Mouse (Mus musculus): ENCODE measurements at regions not wholly inside any gene's neighbourhood (a gene's known extent, or its start where the extent isn't known, plus 50 kb on each side); places are given as distances from the start of the nearest gene placed in this dataset.

- DNase-seq (ENCODE audit: low spot score in 2 of 2): no peak
These were observed 58.7 kb upstream of the Adpgk start for GRCm38 (mm10) chr9:59232682-59233081.

- no peak for DNase-seq (ENCODE audit: low spot score in 2 of 2)
These were observed 59.4 kb upstream of the Adpgk start for GRCm38 (mm10) chr9:59231947-59232346.

DNA sequence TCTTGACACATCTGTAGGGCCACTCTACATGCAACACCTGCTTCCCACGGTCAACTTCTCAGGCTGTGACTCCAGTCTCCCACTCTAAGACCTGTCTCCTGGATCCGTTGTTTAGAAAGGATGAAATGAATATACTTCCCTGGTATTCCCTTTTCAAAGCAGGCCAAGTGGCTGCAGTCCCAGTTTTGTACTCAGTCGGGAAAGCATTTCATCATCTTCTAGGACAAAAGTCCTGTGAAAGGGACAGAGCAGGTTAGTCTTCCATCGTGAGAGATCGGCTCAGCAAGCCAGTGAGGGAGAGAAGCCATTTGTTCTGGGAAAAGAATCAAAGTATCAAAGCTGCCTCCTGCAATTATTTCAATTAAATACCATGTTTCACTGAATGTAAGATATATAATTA is 60.2 kb upstream of the Adpgk start:
- no peak for DNase-seq (ENCODE audit: low spot score in 2 of 2)

DNA sequence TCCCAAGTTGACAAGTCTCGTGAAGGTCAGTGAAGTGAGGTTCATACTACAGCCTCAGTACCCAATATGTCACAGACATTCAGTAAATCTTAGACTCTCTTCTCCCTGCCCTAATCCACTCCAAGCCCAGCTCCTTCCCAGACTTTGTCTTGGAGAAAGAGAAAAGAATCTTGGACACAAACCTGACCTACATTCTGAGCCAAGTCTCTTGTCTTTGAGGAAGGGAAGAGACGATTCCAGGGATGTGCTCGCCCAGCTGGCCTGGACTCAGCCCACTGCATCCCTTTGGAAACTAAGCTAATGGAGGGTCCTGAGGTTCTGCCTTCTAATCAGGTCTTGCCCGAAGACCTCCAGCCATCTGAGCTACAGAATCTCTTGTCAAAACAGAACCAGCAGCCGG is 61.2 kb upstream of the Adpgk start:
- peak in 1 of 2 experiments; percentile 3 for DNase-seq (ENCODE audit: low spot score in 2 of 2)

- DNase-seq (ENCODE audit: low spot score in 2 of 2): no peak
These were observed 63.4 kb upstream of the Adpgk start for GRCm38 (mm10) chr9:59227948-59228347.

GRCm38 (mm10) chr9:59226361-59226760 is 65.0 kb upstream of the Adpgk start:
- no peak for DNase-seq (ENCODE audit: low spot score in 2 of 2)

- no peak for DNase-seq (ENCODE audit: low spot score in 2 of 2)
These were observed 72.1 kb upstream of the Adpgk start for GRCm38 (mm10) chr9:59219277-59219676.

DNA sequence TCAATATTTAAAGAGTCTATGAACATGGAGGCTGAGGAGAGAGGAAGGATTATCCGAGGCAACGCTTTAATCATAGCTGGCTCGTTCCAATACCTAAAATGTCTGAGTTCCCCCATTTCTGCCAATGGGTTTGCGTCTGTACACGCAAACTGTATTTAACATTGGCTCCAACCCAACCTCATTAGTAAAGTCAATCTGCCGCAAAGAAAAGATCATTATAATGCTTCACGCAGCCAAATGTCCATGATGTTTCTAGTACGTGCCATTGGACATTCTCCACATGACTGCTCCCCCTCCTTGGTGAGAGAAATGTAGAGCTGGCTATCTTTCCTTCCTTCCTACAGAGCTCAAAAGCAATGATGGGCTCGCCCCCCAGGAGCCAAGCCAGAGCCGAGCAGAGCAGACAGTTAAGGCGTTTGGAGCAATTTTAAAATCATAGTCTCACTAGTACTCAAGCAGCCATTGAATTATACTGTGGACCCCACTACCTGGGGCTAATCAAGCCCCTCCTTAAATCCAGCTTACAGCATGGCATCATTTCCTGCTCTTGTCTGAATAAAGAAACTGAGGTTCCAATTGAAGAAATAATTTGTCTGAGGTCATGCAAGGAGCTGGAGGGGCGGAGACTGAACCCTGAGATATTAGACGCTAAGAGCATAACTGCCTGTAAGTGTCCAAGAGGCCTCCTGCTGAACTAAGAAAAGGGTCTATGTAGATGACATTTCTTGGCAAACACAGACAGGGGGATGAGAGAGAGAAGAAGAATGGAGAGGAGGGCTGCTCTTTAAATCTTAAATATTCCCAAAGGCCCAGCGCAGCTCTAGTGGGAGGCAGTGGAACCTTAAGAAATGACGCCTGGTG is 88.5 kb upstream of the Adpgk start:
- no peak for DNase-seq (ENCODE audit: low spot score in 2 of 2)

- DNase-seq (ENCODE audit: low spot score in 2 of 2): no peak
These were observed 91.7 kb upstream of the Adpgk start for GRCm38 (mm10) chr9:59199495-59200196.

- DNase-seq (ENCODE audit: low spot score in 2 of 2): no peak
These were observed 93.0 kb upstream of the Adpgk start for GRCm38 (mm10) chr9:59198221-59198875.

- DNase-seq (ENCODE audit: low spot score in 2 of 2): no peak
These were observed 93.9 kb upstream of the Adpgk start for GRCm38 (mm10) chr9:59197506-59197905.

DNA sequence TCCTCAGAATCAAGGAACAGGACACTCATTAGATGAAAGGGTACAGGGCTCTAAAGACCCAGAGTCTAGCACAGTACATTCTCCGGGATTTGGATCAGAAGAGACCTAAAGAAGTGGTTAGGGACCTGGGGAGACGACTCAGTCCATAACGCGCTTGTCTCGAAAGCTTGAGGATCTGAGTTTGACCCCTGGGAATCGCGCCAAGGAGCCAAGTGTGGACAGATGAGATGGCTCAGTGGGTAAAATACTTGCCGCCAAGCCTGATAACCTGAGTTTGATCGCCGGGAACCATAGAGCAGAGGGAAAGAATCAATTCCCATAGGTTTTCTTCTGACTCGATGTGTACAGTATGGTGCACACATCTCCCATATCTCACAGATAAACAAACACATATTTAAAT is 97.4 kb upstream of the Adpgk start:
- DNase-seq (ENCODE audit: low spot score in 2 of 2): no peak

DNA sequence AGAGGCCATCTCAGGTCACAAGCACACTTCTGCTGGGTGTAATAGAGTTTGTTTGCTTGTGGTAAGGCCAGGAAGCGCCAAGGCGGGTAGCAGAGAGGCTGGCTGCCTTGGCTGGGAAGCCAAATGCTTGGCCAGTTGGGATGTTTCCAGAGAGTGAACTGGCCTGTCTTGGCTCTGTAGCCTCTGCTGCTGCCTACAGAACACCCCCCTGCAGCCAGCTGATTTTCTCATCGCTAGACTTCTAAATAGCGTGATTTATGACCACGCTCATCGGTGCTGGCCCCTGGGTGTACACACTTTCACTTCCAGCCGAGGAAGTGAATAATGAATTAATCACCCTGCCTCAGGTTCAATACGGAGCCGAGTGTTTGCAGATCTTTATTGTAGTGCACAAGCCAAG is 102.2 kb upstream of the Adpgk start:
- peak; percentile 17 to 66 for DNase-seq (ENCODE audit: low spot score in 2 of 2)

DNA sequence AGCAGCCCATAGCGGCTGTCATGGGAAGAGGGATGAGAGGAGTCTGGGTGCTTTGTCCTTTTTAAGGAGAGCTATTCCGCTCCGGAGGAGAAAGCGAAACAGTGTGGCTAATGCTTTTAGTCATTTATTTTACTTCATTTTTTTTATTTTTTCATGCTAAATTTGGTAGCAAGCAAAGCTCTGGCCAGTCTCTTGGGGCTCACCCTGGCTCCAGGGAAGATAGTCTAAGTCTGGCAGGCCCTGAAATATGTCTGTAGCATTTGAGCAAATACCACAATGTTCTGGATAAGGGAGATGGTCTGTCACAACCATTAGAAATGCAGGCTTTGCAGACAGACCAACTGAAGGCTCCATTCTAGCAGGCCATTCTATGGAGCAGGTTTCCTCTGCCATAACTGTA is 102.9 kb upstream of the Adpgk start:
- DNase-seq (ENCODE audit: low spot score in 2 of 2): no peak

DNA sequence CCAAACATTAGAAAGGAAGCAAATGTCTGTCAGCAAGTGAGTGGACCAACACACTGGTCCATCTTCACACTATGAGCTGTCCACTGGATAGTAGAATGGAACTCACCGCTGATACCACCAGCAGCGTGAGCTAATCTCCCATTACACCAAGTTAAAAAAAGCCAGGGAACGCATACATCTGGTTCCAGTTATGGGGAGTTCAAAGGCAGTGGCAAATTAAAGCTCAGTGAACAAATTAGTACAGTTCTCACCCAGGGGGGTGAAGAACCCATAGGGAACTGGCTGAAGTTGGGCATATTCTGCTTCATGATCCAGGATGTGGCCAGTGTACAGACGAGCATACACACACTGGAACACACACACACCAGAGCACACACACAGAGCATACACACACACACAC is 105.0 kb upstream of the Adpgk start:
- DNase-seq (ENCODE audit: low spot score in 2 of 2): no peak

GRCm38 (mm10) chr9:59184089-59184488 is 107.3 kb upstream of the Adpgk start:
- DNase-seq (ENCODE audit: low spot score in 2 of 2): no peak

DNA sequence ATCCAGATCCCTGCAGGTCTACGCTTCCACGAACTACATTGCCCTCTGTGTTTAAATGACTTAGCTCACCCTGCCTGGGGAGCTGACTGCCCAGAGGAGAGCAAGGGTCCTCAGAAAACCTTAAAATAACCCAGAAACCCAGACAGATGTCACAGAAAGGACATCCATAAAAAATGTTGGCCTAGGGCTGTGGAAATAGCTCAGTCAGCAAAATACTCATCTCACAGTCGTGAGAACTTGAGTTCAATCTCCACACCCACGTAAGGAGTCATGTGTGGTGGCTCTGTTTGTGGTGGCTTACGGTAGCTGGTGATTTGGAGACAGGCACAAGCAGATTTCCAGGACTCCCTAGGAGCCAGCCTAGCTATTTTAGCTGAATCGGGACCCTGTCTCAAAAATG is 108.5 kb upstream of the Adpgk start:
- no peak for DNase-seq (ENCODE audit: low spot score in 2 of 2)

- DNase-seq (ENCODE audit: low spot score in 2 of 2): no peak
These were observed 108.9 kb upstream of the Adpgk start for GRCm38 (mm10) chr9:59182490-59182889.

GRCm38 (mm10) chr9:59171576-59171975 is 119.8 kb upstream of the Adpgk start:
- DNase-seq (ENCODE audit: low spot score in 2 of 2): no peak

DNA sequence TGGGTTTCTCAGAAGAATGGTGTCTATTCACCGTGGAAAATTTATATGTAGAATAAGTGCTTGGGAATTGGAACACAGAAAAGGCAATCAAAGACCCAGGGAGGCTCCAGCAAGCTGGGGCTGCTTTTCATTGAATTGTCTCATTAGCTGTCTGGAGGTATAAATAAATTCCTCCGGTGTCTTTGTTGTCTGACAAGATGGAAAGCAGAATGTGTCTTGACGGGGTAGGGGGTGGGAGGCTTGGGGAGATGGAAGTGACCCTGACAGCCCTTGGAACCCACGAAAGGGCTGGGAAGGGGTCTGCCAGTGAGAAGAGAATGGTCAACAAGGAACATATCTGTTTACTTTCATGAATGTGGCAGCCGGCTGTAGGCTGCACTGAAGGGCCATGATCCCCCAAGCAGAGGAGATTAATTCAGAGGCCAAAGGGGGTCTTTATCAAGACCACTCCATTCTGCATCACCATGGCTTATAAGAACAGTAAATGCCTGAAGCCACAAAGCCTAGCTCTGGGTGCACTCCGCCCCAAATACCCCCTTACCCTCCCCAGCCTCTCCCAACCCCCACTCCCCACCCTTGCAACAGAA is 127.2 kb upstream of the Neo1 start:
- no peak for DNase-seq (ENCODE audit: low spot score in 2 of 2)

- no peak for DNase-seq (ENCODE audit: low spot score in 2 of 2)
These were observed 126.7 kb upstream of the Neo1 start for GRCm38 (mm10) chr9:59162954-59163353.

- DNase-seq (ENCODE audit: low spot score in 2 of 2): no peak
These were observed 121.4 kb upstream of the Neo1 start for GRCm38 (mm10) chr9:59157663-59158062.

Measured in urinary bladder, postnatal 36 days (tissue).